Mouse (Mus musculus) lung, adult 2 months (tissue): ENCODE results near the gene Myod1.

Source experiments
- CTCF ChIP-seq: fragments of 200-500 bp; IDR thresholded peaks from 2 replicates; pipeline ENCODE4 v1.5.1; 2011; ENCODE audit warnings: mild to moderate bottlenecking, low read length, control low read depth; ENCODE audit not compliant: insufficient read depth
- POLR2A ChIP-seq: fragments of 200-500 bp; IDR thresholded peaks from 2 replicates; pipeline ENCODE4 v1.6.1; 2011; ENCODE audit warnings: low read depth, mild to moderate bottlenecking, control low read depth, low read length, borderline replicate concordance; ENCODE audit errors: extremely low read depth

GRCm38 (mm10) chr7:46401371-46402180 is 25.3 kb downstream of the Myod1 start:
- no peak for TF ChIP-seq CTCF
- TF ChIP-seq POLR2A, result no peak
